Comparison of ENCODE assay signal across 8 mouse cellular contexts in genomic region chr3:22306624-22307023, GRCm38 (mm10).
DNase-seq lines count a peak whose midpoint lies in the region.

No protein-coding gene starts in this region.

- DNase-seq in adrenal gland, postnatal 14 days, result peak; percentile 11
- DNase-seq in adrenal gland, adult 8-10 months, result no peak
- peak; percentile 13 to 14 for DNase-seq in left cerebral cortex, adult 18-20 months (ENCODE audit: low spot score in 2 of 2)
- DNase-seq in left cerebral cortex, postnatal 10 days (ENCODE audit: extremely low spot score in 1 of 2, low spot score in 2 of 2), result no peak
- DNase-seq in c-Kit-negative CD71-positive TER-119-positive erythroid progenitor cells, embryonic 14.5 days (ENCODE audit: low read depth, low spot score), result peak; percentile 5
- DNase-seq in lung, postnatal 36 days, result peak; percentile 35
- no peak for DNase-seq in urinary bladder, postnatal 10 days (ENCODE audit: low spot score)
- no peak for DNase-seq in urinary bladder, postnatal 36 days (ENCODE audit: low spot score in 2 of 2)

- intact Hi-C loops in left cerebral cortex, postnatal 10 days (cut with DNase I), result no loop called here

Comparison
In these comparisons a context has a peak if more than half of its experiments do, and no peak if none do; other contexts are left out.
1. DNase-seq: peak in adrenal gland, postnatal 14 days (single experiment), left cerebral cortex, adult 18-20 months (2 of 2), c-Kit-negative CD71-positive TER-119-positive erythroid progenitor cells, embryonic 14.5 days (single experiment) and lung, postnatal 36 days (single experiment); none in adrenal gland, adult 8-10 months (single experiment), left cerebral cortex, postnatal 10 days (0 of 2), urinary bladder, postnatal 10 days (single experiment) and urinary bladder, postnatal 36 days (0 of 2).